Mouse (Mus musculus) spleen, postnatal 14 days (tissue): ENCODE results near the gene Sun1.

ENCODE experiments used
- DNase-seq, 2 experiments: peaks; one replicate each; pipeline ENCODE4 v3.0.0; 2021 to 2022; ENCODE audit warnings: low spot score in 2 of 2

The Sun1 gene

DNA sequence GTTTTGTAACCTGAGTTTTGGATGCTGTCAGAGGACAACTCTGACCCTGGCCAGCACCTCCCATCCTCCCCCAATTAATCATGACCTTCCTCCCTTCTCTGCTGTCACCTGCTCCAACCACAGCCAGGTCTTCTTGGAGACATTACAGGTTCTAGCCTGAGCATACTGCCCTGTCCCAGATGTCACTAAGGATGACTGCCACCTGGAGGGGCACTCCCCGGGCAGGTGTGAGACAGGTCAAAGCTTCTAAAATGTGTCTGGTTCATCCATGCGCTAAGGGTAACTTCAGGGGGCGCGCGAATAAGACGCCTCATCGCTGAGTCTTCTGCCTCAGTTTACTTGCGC is 51.3 kb downstream of the Sun1 start:
- DNase-seq, result no peak

GRCm38 (mm10) chr5:139252081-139252909 is 51.9 kb downstream of the Sun1 start, which contains the start of gene Get4:
Get4 (plus strand) TSS chr5:139252324.
- peak; percentile 94 to 96 for DNase-seq

DNA sequence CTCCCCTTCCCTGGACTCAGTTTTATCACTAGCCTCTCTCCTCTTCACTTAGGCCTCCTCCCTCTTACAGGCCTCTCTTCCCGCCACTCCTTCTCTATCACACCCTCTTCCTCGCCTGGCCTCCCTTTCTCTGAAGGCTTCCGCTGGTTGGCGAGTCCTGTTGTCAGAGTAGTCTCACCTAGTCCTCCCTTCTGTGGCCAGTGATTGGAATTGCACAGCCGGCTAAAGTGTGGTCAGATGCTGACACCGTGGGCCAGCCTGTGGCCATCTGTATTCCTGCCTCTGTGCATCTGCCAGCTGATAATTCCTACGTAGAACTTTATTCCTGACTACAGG is 52.4 kb downstream of the Sun1 start:
- no peak for DNase-seq

GRCm38 (mm10) chr5:139253301-139253741 is 52.9 kb downstream of the Sun1 start:
- peak in 1 of 2 experiments; percentile 7 for DNase-seq

DNA sequence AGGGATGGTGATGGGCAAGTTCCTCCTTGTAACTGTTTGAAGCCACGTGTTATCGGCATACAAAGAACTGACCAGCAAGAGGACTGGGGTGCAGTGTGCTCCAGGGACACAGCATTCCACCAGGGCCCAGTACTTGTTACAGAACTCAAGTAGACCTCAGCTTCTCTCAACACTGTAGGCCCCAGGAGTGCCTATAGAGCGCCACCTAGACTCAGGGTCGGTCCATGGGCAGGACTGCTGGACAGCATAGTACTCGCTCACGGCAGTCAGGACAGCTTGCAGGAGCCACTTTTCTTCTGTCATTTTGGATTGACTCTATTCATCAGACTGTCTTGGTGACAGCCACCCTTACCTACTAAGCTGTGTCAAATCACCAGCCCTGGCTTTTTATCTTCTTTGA is 54.5 kb downstream of the Sun1 start:
- no peak for DNase-seq

GRCm38 (mm10) chr5:139255777-139256176 is 55.3 kb downstream of the Sun1 start:
- no peak for DNase-seq

- no peak for DNase-seq
Measured at GRCm38 (mm10) chr5:139256211-139256765, 55.9 kb downstream of the Sun1 start.

GRCm38 (mm10) chr5:139257265-139257664 is 56.8 kb downstream of the Sun1 start:
- no peak for DNase-seq

GRCm38 (mm10) chr5:139257818-139258217 is 57.4 kb downstream of the Sun1 start:
- no peak for DNase-seq

GRCm38 (mm10) chr5:139258371-139259035 is 58.1 kb downstream of the Sun1 start:
- no peak for DNase-seq

GRCm38 (mm10) chr5:139259853-139260252 is 59.4 kb downstream of the Sun1 start:
- DNase-seq, result no peak

- DNase-seq, result no peak
Measured at GRCm38 (mm10) chr5:139261403-139261802, 61.0 kb downstream of the Sun1 start.

- DNase-seq, result no peak
Measured at GRCm38 (mm10) chr5:139267661-139268060, 67.2 kb downstream of the Sun1 start.

GRCm38 (mm10) chr5:139270806-139271521 is 70.5 kb downstream of the Sun1 start:
- no peak for DNase-seq

- no peak for DNase-seq
Measured at GRCm38 (mm10) chr5:139271994-139272554, 71.6 kb downstream of the Sun1 start.

GRCm38 (mm10) chr5:139277287-139277686 is 76.8 kb downstream of the Sun1 start:
- DNase-seq, result no peak

DNA sequence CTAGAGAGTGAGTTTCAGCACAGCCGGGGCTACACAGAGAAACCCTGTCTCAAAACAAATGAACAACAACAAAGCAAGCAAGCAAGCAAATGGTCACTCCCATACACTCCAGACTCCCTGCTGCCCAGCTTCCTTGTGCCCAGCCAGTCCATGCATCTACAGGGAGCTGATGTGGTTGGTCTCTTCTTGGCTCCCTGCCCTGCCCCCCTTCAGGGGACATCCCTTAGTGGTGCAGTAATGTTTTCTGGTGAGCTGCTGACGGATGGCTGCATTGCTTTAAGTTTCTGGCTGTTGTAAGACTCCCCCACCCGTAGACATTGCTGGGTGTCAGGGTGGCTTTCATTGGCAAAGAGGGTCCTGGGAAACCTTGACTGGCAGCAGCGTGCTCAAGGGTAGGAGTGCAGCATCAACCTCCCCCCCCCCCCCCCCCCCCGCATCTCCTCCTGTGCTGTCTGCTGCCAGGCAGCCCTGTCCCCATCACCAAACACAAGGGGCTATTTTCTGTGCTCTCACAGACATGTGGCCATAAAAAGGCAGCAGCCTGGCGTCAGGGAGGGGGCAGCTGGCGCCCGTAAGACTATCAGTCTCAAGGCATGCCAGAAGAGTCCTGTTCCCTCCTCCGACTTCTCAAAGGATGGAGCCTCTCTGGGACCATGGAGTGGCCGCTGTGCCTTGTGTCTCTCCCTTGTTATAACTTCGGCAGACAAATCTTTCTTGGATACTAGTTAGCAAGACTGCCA is 81.1 kb downstream of the Sun1 start:
- DNase-seq, result no peak

GRCm38 (mm10) chr5:139282191-139282590 is 81.8 kb downstream of the Sun1 start:
- peak; percentile 65 to 84 for DNase-seq

DNA sequence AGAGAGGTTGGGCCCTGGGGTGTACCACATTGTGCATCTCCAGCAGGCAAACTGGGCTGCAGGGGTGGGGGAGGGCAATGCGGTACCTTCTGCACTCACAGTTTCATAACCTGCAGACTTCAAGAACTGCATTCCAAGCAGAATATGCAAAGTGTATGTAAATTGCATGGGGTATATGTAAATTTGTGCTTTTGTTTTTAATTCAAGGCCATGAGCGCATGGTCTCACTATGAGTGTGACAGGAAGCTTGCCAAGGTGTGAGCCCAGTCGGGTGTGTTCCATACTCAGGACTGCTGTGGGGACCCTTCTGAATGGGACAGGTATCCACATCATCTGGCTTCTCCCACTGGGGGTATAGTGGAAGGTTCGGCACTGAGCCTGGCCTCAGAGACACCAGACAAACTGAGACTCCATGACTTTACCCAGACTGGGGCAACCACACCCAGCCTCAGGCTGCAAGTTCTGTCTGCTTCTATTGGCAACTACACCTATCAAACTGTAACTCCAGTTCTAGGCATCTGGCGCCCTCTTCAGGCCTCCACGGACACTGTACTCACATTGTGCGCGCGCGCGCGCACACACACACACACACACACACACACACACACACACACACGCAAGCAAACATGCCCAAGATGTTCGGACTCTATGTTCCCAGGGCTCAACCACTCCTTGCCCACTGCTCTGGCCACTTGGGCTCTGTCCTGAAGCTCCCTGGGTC is 83.2 kb downstream of the Sun1 start:
- no peak for DNase-seq

- no peak for DNase-seq
Measured at GRCm38 (mm10) chr5:139285383-139286067, 85.1 kb downstream of the Sun1 start.
